Mouse (Mus musculus) heart, postnatal 10 days (tissue): ENCODE measurements at regions not wholly inside any gene's neighbourhood (a gene's known extent, or its start where the extent isn't known, plus 50 kb on each side); places are given as distances from the start of the nearest gene placed in this dataset.

Experiments used
- DNase-seq, 2 experiments: peaks; one replicate each; pipeline ENCODE4 v3.0.0; 2021
- intact Hi-C: fragments of 180-260 bp; cut with DNase I; formaldehyde crosslinking; loops from one replicate; pipeline ENCODE4 v1.15.1; 2025

DNA sequence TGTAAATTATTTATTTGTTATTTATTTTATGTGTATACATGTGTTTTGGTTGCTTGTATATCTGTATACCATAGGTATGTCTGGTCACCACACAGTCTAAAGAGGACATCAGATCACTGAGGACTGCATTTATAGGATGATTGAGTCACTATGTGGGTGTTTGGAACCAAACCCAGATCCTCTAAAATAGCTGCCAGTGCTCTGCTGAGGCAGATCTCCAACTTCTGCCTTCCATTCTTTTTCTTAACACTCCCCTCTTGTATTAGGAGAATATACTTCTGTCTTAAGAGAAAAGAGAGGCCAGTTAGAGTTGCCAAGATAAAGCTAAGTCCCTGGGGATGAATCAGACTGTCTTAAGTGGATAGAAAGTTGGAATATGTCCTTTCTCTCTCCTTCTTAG, 424.2 kb downstream of the Cntn6 start:
- intact Hi-C loops: no loop called here
- no peak for DNase-seq

DNA sequence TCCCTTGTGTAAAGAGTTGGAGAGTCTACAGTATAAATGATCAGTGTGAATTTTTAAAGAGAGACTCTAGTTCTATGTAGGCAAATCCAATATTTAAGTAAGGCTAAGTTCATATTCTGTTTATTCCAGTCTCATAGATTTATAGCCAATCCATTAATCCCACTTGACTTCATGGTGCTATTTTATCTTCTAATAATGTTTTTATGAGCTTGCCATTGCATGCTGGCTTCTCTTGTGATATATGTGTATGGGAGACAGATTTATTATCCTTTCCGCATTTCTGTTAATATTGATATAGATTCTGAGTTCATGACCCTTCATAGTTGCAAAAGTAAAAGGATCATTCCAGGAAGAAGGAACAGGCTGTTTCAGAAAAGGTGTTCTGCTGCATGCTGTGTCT, 430.0 kb downstream of the Cntn6 start:
- intact Hi-C loops: no loop called here
- no peak for DNase-seq

DNA sequence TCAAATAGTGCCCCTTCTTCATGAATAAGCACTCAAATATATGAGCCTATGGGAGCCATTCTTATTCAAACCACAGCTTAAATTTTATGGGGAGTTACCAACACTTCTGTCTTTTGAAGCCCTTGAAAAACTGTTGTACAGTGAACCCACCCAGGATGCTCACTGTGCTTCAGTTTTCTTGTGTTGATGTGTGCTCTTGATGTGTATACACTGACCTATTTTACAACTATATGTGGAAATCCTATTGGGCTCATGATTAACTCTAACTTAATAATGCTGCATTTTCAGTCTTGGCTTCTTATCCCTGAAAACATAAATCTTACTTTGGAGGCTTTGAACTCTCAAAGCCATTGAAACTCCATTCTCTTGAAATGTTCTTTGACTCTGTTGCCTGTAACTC, 433.5 kb downstream of the Cntn6 start:
- no peak for DNase-seq
- intact Hi-C loops: no loop called here

DNA sequence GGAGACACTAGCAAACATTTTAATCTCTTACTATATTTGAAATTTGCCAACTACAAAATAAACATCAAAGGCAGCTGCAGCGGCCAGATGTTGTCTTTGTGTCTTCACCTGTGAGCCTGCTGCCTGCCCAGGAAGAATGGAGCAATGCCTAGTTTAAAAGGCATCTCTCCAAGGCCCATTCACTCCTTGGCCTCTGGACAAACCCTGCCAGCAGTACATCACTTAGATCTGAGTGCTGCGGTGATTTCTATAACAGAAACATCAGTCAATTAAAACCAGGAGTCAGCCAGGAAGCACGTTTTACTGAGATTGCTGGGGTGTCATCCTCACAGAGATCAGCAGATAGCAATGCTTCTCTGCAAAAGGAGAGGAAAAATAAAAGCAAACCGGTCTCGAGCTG, 437.7 kb downstream of the Cntn6 start:
- no peak for DNase-seq
- intact Hi-C loops: no loop called here

DNA sequence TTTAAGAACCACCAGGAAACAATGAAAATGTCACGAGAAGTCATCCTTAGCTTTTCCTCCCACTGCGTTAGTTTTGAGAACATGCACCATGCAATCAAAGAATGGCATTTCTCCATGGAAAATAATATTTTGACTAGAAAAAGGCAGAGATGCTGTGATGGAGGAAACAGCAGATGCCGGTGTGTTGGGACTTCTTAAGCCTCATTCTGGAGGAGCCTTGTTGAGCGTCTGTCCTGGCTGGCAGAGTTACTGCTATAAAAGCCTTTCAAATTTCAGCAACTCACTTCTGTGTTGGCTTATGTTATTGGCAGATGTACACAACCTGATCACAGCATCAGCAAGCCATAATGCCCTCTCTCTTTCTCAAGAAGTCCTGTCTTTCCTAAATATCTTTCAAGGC, 439.6 kb downstream of the Cntn6 start:
- DNase-seq: no peak
- intact Hi-C loops: no loop called here

DNA sequence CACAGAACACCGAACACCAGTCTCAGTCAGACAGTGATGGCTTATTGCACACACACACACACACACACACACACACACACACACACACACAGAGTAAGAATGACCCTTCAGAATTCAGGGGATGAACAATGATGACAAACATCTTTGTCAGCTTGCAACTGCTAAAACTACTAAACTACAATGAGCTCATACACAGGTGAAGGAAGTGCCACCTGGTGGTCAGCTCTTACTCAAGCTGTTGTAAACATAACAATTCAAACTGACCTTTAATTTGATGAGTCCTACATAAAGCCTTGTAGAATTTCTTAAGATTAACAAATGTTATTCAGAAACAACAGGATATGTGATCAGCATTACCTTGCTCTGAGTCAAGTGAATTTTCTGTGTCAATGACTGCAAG, 446.5 kb downstream of the Cntn6 start:
- intact Hi-C loops: no loop called here
- DNase-seq: no peak

DNA sequence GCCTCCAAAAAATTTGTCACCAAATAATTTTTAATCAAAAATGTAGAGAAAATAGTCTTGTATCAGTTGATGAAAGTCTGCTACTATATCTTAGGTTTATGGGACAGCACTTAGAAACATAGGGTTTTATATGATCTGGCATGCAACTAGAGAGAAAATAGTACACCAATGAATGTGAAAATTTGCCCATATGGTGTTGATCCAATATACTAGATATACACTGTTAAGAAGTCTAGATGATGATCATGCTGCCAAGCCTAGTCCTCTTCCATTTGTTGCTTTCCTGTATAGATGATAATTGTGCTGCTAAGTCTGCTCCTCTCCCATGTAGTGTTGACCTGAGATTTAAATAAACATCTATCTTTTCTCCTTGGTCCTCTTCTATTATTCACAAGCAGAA, 481.9 kb downstream of the Cntn6 start:
- intact Hi-C loops: no loop called here
- DNase-seq: no peak

DNA sequence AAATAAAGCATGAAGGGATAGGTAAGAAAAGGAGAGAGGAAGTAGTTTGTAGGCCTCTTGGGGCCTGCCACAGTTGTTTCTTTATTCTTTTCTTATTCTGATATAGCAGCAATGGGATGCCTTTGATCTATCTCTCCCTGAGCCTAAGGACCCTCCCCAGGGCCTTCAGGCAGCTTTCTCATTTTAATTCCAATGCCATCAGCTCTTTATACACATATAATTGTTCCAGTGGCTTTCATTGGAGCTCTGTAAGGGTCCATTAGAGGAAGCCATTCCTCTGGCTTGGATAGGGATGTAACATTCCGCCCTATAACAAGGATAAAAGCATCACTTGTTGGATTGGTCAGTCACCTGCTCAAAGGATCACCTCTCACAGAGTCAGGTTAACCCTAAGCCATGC, 491.6 kb downstream of the Cntn6 start:
- intact Hi-C loops: no loop called here
- DNase-seq: no peak

DNA sequence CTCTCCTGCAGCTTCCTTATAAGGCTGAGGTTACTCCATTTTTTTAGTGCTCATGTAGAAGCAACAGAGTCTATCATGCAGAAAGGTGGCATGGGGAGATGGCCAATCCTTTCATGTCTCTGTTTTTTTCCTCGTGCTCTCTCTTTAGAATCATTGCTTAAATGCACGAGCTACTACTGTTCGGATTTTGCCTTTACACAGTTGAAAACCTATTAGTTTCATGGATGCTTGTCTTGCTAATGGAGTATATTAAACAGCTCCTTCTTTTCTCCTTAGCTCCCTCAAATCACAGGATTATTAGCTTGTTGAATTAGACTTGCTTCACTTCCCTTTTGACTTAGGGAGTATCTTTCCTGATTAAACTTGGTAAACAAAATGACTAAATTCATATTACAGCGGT, 497.3 kb downstream of the Cntn6 start:
- intact Hi-C loops: no loop called here
- DNase-seq: no peak

DNA sequence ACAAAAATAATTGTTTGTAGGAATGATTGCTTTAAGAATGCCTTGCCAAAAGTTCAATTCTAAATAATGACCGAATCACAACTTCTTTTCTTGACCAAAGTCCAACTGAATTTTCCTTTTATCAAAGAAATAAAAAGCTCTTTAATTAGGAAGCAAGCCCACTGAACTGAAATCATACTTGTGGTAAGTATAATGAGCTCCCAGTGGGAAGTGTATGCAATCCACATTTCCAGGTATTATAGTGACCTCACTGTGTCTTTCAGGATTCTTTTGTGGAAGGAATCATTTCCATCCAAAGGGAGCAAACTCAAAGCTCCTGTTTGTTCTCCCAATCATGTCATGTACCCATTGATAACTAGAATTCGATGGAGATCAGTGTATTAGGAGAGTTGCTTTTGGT, 497.8 kb downstream of the Cntn6 start:
- DNase-seq: no peak
- intact Hi-C loops: no loop called here

DNA sequence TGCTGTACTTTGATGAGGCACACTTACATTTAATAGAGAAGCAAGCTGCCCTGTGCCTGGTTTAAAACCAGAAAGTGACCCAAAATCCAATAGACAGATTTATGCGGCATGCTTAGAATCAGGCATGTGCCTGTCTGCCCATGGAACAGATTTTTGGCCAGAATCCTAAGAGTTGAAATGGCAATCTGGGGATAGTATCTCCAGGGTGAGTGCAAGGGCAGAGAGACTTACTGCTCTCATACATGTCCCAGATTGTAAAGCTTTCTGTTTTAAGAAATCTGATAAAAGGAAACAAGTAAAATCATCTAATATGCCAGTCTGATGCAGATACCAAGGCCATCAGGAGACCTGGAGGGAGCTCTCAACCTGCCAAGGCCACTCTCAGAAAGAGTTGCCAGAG, 507.0 kb downstream of the Cntn6 start:
- no peak for DNase-seq
- intact Hi-C loops: no loop called here

DNA sequence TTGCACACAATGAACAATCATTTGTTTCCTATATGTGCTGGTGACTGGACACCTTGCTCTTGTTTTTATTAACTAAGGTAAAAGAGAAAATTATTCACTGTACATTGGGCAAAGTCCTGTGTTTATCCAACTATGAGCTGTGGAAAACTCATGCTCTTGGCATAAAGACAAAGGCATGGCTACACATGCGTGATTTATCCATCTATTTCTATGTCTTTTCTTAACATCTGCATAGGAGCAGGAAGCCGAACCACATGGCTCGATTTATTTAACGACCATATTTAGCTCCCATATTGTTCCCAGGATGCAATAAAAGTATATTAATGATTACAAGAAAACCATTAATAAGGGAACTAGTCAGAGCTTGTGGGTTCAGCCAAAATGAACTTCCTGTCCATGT, 528.1 kb downstream of the Cntn6 start:
- no peak for DNase-seq
- intact Hi-C loops: no loop called here

DNA sequence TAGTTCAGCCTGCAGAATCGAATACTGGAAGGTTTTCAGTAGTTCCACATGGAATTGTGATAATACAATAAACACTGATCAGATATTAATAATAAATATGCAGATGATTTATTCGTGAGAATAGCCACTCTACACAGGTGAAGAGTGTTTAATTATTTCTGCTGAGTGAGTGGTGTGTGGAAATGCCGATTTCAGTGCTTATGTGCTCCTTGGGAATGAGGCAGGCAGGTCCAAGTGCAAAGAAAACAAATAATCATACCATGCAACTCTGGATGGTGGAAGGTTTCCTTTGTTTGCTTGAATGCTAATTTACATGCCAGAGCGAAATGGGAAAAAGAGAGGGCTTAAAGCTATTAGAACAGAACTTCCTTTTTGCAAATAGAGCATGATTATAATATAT, 528.6 kb downstream of the Cntn6 start:
- no peak for DNase-seq
- intact Hi-C loops: no loop called here

DNA sequence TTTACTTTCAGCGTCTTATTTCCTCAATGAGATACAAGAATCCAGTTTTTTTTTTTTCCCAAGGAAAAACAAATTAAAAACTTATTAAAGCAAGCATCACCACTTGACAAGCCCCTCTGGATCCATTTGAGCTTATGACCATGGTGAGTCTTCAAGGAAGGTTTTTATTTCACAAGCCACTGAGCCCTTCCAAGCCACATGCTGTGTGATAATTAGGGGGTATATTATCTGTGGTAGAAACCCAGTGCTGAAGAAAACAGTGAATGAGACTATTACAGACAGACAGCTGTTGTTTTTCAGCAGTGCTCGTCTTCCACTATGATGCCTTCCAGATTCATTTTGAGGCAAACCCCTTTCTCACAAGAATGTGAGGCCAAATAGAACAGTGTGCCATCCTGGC, 573.6 kb downstream of the Cntn6 start:
- no peak for DNase-seq
- intact Hi-C loops: no loop called here

DNA sequence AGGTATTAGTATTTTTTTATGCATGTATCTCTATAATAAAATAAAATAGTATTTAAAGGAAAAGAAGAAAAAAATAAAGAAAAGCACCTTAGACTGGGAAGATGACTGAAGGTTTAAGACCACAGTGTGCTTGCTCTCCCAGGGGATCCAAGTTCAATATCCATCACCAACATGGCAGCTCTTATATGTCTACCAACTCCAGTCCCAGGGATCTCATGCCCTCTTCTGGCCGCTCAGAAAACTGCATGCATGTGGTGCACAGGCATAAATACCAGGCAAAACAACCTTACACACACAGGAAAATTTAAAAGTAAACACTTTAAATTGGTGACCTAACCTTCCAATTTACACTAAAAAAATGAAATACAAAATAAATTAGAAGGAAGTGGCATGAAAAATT, 586.6 kb upstream of the Cntn4 start:
- peak in 1 of 2 experiments; percentile 2 for DNase-seq
- intact Hi-C loops: no loop called here
